Mouse (Mus musculus): ENCODE results near the gene Tmem94. TPM values are rescaled to one million over a fixed set of nuclear protein-coding genes. Genes with fewer than 3 reads are reported as not detected.
"Not testable (repeated sequence)": the region's sequence is repeated elsewhere in the genome, so short reads cannot be mapped to it uniquely, and the experiment has no call there.

Tmem94 gene
- 17.6 and 33.4 TPM in 2 replicates for total RNA-seq (2014; fragmentation: Nextera tagmentation)
- 9.0 and 17.2 TPM in 2 replicates for total RNA-seq (2017)

- ATAC-seq (replicated peaks; ENCODE audit: poor library complexity, severe bottlenecking) = peak; percentile 99
These were observed at the start of gene Tmem94 for GRCm38 (mm10) chr11:115765103-115765606. TSS of gene Tmem94 (plus strand) at chr11:115765433.

- peak; percentile 60 for ATAC-seq (replicated peaks; ENCODE audit: poor library complexity, severe bottlenecking)
These were observed 48.6 kb upstream of the Tmem94 start for GRCm38 (mm10) chr11:115716410-115717338.

- peak; percentile 56 for ATAC-seq (replicated peaks; ENCODE audit: poor library complexity, severe bottlenecking)
These were observed 47.4 kb upstream of the Tmem94 start for GRCm38 (mm10) chr11:115717660-115718390.

DNA sequence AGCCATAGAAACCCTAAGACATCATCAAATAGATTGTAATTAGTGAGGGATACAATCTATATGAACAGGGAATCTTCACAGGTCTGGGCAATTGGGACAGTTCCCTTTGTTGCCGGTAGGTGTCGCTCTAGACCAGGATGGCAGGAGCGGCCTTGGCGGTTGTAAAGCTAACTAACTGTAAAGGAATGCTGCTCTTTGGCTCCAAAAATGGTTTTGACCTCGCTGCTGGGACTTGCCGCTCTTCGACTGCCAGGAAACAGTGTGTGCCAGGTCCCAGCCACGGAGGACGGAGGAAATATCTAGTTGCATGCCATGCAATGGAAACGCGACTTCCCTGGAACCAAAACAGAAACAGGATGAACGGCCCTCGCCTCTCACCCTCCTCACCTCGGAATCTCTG is 42.6 kb upstream of the Tmem94 start:
- peak; percentile 76 for ATAC-seq (replicated peaks; ENCODE audit: poor library complexity, severe bottlenecking)

DNA sequence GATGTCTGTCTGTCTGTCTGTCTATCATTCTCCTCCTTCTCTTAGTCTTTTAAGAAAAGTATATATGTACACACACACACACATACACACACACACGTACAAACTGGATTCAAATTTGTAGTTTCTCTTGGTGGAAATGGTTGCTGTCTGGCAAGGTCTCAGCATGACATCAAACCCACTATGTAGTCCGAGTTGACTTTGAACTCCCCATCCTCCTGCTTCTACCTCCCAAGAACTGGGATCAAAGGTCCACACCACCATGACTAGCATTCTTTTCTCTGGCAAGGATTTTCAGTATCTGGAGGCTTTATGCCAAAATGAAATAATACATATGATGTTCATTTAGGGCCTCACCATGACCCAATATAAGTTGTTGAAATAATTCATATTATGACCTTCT is 42.0 kb upstream of the Tmem94 start:
- ATAC-seq (replicated peaks; ENCODE audit: poor library complexity, severe bottlenecking) = no peak

GRCm38 (mm10) chr11:115734041-115734686 is 31.1 kb upstream of the Tmem94 start:
- ATAC-seq (replicated peaks; ENCODE audit: poor library complexity, severe bottlenecking) = no peak

DNA sequence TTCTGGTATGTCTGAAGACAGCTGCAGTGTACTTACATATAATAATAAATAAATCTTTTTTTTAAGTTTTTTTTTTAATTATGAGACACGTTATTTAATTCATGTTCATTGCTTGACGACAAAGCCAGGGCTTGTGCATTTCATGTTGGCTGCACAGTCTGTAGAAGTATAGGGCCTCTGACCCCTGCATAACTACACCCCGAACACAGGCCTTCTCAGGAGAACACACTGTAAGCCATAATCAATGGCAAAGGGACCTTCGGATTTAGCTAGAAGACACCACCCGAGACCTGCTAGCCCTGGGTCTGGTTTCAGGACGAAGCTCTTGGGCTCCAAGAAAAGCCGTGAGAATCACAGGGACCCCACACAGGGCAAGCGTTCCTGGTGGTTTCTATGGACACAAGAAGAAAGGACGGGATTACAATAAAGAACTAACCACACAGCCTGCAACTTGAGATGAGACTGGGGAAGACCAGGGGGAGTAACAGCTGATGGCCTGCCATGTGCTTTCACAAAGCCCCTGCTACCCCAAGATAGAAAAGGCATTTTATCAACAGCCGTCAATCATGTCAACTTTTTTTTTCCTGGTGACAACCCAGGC is 27.5 kb upstream of the Tmem94 start:
- no peak for ATAC-seq (replicated peaks; ENCODE audit: poor library complexity, severe bottlenecking)

DNA sequence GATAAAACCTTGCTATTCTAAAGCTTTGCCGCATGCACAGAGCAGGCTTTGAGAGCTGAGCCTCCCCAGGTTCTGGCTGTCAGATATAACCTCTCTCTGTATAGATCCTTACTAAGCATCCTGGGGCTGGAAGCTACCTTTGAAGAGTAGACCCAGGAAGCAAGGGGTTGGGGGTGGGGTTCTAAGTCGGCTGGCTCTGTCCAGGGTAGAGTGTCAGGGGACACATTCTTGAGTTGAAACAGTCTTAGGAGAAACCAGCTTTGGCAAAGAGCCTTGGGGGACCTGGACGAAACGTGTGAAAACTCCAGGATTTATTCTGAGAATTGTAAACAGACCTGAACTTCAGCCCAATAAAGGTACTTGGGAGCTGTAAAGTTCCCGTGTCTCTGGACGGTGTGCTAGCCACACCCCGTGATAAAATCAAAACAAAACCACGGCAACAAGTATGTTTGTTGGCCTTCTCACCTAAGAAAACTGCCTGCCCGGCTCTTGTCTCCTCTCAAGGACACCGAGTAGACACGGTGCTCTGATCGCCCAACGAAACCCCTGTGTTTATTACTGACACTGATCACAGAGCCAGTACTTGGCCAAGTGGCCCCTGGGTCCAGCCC is 26.9 kb upstream of the Tmem94 start:
- ATAC-seq (replicated peaks; ENCODE audit: poor library complexity, severe bottlenecking) = no peak

DNA sequence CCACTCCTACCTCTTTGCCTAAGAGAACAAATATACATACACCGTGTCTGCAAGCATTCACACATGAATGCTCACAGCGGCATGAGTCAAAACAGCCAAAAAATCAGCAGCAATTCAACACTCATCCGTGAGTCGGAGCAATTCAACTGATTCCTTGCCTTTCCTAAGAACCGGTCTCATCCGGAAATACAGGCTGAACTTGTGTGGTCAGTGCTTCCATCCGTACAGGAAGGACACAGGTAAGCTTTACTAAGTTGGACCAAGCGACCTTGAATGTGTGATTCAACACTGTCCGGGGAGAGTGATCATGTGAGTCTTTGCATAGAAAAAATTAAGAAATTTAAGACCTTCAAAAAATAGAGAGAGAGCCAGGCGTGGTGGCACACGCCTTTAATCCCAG is 24.2 kb upstream of the Tmem94 start:
- ATAC-seq (replicated peaks; ENCODE audit: poor library complexity, severe bottlenecking) = no peak

GRCm38 (mm10) chr11:115742926-115743325 is 22.3 kb upstream of the Tmem94 start:
- peak; percentile 84 for ATAC-seq (replicated peaks; ENCODE audit: poor library complexity, severe bottlenecking)

DNA sequence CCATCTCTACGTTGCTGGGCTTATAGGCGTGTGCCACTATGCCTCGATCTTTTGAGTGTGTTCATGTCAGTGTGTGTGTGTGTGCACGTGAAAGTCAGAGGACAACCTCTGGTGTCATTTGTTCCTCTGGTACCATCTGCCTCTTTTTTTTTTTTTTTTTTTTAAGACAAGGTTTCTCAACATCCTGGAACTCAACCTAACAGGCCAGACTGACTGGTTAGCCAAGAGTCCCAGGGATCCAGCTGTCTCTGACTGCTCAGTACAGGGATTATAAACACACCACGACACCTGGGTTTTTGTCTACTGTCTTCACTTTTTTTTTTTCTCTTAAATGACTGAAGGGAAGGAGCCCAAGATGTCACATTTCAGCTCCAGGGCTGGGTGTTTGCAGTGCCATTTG is 20.8 kb upstream of the Tmem94 start:
- peak; percentile 42 for ATAC-seq (replicated peaks; ENCODE audit: poor library complexity, severe bottlenecking)

DNA sequence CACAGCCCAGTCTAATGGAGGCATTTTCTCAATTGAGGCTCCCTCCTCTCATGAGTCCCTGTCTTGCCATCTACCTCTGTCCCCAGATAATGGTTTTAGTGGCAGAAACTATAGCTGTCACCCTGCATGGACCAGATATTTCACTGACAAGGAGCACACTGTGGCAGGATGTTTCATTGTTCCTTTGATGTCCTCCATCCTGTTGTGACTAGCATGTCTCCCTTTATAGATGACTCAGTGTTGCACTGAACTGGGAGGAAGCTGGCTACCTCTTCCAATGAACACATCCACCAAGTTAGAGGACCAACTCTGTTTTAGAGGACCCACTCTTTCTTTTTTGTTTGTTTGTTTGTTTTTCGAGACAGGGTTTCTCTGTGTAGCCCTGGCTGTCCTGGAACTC is 19.1 kb upstream of the Tmem94 start:
- ATAC-seq (replicated peaks; ENCODE audit: poor library complexity, severe bottlenecking) = no peak

DNA sequence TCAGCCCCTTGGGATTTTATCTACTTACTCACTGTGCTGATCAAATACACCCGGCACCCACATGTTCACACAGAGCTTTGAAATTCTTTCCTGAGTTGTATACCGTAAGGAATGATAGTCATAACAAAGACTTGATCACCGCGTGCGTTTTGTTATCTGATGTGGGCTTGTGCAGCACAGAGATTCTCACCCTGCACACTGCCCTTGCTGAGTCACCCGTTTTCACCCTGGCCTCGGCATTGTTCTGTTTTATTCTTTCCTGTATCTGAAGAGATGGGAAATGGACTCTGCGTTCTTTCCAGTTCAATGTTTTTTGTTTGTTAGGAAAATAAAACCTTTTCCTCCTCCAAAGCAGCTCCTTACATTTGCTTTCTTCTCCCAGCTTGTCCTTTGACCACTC is 18.5 kb upstream of the Tmem94 start:
- ATAC-seq (replicated peaks; ENCODE audit: poor library complexity, severe bottlenecking) = no peak

DNA sequence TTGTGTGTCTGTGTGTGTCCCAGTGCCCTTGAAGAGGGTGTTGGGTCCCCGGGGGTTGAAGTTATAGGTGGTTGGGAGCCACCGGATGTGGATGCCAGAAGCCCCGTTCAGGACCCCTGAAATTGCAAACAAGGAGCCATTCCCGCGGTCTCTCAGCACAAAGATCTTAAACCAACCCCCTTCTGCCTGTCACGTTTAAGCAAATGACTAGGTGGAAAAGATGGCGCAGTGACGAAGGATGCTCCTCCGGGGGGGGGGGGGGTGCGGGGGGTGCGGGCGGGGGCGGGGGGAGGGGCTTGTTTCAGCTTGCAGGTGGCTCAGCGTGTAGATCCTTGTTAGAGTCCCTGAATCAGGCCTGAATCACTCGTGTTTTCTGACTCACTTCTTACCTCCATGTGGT is 17.9 kb upstream of the Tmem94 start:
- ATAC-seq (replicated peaks; ENCODE audit: poor library complexity, severe bottlenecking) = no peak

- ATAC-seq (replicated peaks; ENCODE audit: poor library complexity, severe bottlenecking) = no peak
These were observed 15.4 kb upstream of the Tmem94 start for GRCm38 (mm10) chr11:115749834-115750233.

DNA sequence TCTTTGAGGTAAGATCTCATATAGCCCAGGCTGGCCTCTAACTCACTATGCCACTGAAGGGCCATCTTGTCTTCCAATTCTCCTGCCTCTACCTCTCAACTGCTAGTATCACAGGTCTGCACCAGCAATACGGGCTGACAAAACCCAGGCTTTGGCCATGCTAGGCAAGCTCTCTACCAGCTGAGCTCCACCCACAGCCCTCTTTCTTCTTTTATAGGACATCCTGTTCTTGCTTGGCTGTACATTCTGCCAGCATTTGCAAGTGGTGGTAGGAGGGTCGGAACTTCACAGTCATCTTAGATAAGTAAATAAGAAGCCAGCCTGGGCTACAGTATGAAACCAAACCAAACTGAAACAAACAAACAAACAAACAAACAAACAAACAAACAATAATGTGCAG is 13.5 kb upstream of the Tmem94 start:
- no peak for ATAC-seq (replicated peaks; ENCODE audit: poor library complexity, severe bottlenecking)

GRCm38 (mm10) chr11:115752653-115753052 is 12.6 kb upstream of the Tmem94 start:
- no peak for ATAC-seq (replicated peaks; ENCODE audit: poor library complexity, severe bottlenecking)

DNA sequence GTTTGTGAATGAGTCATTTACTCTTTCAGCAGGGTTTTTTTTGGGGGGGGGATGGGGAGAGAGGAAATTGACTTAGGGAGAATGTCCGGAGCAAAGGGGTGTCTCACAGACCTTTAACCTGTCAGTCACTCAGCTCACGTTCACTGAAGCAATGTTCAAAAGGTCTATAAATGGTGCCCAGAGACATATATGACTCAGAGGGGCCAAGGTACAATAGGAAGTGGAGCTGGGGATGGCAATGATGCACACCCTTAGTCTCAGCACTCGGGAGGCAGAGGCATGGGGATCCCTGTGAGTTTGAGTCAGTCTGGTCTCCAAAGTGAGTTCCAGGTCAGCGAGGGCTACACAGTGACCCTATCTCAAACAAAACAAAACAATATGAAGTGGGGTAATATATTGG is 11.7 kb upstream of the Tmem94 start:
- ATAC-seq (replicated peaks; ENCODE audit: poor library complexity, severe bottlenecking) = no peak

DNA sequence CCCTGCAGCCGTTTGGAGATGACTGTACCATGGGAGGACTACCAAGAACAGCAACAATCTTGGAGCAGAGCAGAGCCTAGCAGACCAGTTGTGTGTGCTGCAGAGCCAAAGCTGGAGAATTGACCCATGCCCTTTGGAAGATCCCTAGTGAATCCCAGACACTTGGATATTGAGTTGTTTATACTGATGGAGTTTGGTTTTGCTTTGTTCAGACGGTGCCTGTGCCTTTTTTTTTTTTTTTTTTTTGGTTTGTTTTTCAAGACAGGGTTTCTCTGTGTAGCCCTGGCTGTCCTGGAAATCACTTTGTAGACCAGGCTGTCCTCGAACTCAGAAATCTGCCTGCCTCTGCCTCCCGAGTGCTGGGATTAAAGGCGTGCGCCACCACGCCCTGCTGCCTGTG is 3.1 kb upstream of the Tmem94 start:
- ATAC-seq (replicated peaks; ENCODE audit: poor library complexity, severe bottlenecking) = not testable (repeated sequence)

DNA sequence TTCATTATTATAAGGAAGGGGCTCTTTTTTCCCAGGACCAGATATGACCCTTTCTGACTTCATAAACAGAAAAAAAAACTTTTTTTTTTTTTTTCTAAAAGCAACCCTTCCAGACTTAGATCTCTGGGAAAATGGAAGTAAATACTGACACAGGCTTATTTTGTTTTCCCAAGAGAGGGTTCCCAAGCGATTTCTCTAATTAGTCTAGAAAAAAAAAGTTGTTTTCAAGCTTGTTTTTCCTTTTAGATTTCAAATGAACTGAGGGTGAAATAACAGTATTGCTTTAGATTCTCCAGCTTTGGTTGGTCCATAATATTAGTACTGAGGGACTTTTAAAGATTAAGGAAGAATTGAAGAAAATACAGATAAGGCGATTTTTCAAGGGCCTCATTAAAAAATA is 535 bp upstream of the Tmem94 start:
- no peak for ATAC-seq (replicated peaks; ENCODE audit: poor library complexity, severe bottlenecking)

Data from granulocyte monocyte progenitor cell, adult 5-6 weeks (primary cell).